Mouse (Mus musculus): Measurements from ENCODE around the gene Cldn5.

- TF ChIP-seq CTCF (IDR thresholded peaks at IDR 0.05; ENCODE audit: extremely low read depth, insufficient read depth, insufficient read length, insufficient replicate concordance) (no peak), POLR2A (IDR thresholded peaks at IDR 0.05; ENCODE audit: low read depth, low read length) (no peak)
Observed at GRCm38 (mm10) chr16:18795223-18795899, 18.7 kb downstream of the Cldn5 start.
